Mouse (Mus musculus): Measurements from ENCODE around the gene Acaca. TPM values are rescaled to one million over a fixed set of nuclear protein-coding genes. Genes with fewer than 3 reads are reported as not detected.

Gene Acaca
- polyA plus RNA-seq (2015; fragmentation: Nextera tagmentation; extraction: Ambion mirVana) = 25.2 and 29.4 TPM in 2 replicates

- Histone ChIP-seq H3K27ac (replicated peaks) (peak within 1 kb of the TSS; percentile 89), H3K4me3 (peak within 1 kb of the TSS; percentile 91), H3K4me1 (replicated peaks) (peaks cover 33% of the 10 kb centered on the region), H3K4me2 (peak within 1 kb of the TSS; percentile 66), H3K9me3 (no peaks in the 10 kb centered on the region), H3K9ac (peak within 1 kb of the TSS; percentile 88), H3K27me3 (no peaks in the 10 kb centered on the region), H3K36me3 (peaks cover 9% of the 10 kb centered on the region; the same call in 1 of the 2 replicates)
- peak; percentile 96 for ATAC-seq (ENCODE audit: low FRiP score, low read depth)
- WGBS = under 1% methylated on average over 75 of the region's 83 CpGs
Observed at GRCm38 (mm10) chr11:84128943-84129798, at the start of gene Acaca, which contains the start of gene Tada2a. Acaca (plus strand) TSS chr11:84129672. Tada2a (minus strand) TSS chr11:84129600.

DNA sequence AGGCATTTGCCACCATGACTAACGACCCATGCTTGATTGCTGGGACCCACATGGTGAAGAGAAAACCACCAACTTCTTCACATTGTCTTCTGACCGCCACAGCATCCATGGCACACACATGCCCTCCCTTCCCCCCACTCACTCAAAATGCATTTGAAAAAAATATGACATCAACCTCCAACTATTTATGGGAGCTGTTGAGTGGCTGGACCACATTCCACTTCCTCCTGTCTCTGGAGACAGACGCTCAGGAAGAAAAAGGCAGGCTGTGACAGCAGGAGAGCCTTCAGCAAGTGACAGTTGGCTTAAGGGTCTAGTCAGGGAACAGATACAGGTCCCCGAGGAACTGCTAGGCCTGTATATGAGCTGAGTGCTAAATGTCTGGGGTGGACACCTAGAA lies 49.6 kb upstream of the Acaca start:
- no peak for ATAC-seq (ENCODE audit: low FRiP score, low read depth)
- Histone ChIP-seq H3K27ac (replicated peaks) (no peak overlapping the region), H3K27me3 (no peaks in the 10 kb centered on the region), H3K4me3 (no peak overlapping the region), H3K4me1 (replicated peaks) (no peaks in the 10 kb centered on the region), H3K9ac (no peak overlapping the region), H3K4me2 (no peak overlapping the region), H3K36me3 (peaks cover 30% of the 10 kb centered on the region), H3K9me3 (no peaks in the 10 kb centered on the region)
- 78% methylated on average over 4 of the region's 4 CpGs for WGBS

DNA sequence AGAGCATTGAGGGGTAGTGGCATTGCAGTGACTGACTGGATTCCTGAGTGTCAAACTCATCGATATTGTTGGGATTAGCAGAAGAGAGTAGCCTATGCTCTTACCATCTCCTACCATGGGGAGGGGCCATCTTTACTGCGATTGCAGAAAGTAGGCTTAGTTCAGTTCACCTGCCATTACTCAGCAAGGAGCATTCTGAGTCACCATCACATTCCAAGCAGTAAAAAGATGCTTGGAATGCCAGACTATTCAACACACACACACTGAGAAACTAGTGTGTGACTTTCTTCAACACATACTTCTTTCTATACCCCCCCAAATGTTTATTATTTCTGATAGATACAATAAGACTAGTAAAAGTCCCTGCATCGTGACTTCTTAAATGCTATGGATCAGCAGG lies 49.1 kb upstream of the Acaca start:
- Histone ChIP-seq H3K9me3 (no peaks in the 10 kb centered on the region), H3K4me1 (replicated peaks) (no peaks in the 10 kb centered on the region), H3K27ac (replicated peaks) (no peak overlapping the region), H3K4me2 (no peak overlapping the region), H3K9ac (no peak overlapping the region), H3K27me3 (no peaks in the 10 kb centered on the region), H3K36me3 (peaks cover 30% of the 10 kb centered on the region), H3K4me3 (no peak overlapping the region)
- no peak for ATAC-seq (ENCODE audit: low FRiP score, low read depth)
- WGBS = 94% methylated on average over 3 of the region's 3 CpGs

DNA sequence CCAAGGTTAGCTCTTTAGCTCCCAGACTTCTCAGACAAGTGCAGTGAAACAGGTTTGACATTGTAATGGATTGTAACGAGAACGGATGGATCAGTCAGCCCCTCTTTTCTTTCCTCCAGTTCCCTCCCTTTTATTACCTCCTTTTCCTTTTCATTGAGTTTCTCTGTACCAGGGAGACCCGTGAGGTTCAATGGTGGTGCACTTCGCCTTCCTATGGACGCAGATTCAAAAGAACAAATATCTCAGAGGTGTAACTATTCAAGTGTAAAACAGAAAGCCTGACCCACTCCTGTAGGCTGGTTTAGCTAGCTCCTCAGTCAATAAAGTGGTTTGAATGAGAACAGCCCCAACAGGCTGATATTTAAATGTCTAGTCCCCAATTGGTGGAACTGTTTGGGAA lies 47.6 kb upstream of the Acaca start:
- ATAC-seq (ENCODE audit: low FRiP score, low read depth) = no peak
- Histone ChIP-seq H3K4me3 (no peak overlapping the region), H3K27me3 (no peaks in the 10 kb centered on the region), H3K9me3 (no peaks in the 10 kb centered on the region), H3K4me1 (replicated peaks) (no peaks in the 10 kb centered on the region), H3K36me3 (peaks cover 42% of the 10 kb centered on the region), H3K27ac (replicated peaks) (no peak overlapping the region), H3K9ac (no peak overlapping the region), H3K4me2 (no peak overlapping the region)
- WGBS = 83% methylated on average over 5 of the region's 5 CpGs

GRCm38 (mm10) chr11:84090572-84090971 lies 38.9 kb upstream of the Acaca start:
- H3K9me3 ChIP-seq = no peaks in the 10 kb centered on the region
- H3K9ac ChIP-seq = no peak overlapping the region
- H3K4me1 ChIP-seq (replicated peaks) = no peaks in the 10 kb centered on the region
- WGBS = 76% methylated on average over 8 of the region's 8 CpGs
- no peak overlapping the region for H3K4me3 ChIP-seq
- H3K27ac ChIP-seq (replicated peaks) = no peak overlapping the region
- no peak overlapping the region for H3K4me2 ChIP-seq
- no peak for ATAC-seq (ENCODE audit: low FRiP score, low read depth)
- no peaks in the 10 kb centered on the region for H3K27me3 ChIP-seq
- H3K36me3 ChIP-seq = peaks cover 41% of the 10 kb centered on the region

DNA sequence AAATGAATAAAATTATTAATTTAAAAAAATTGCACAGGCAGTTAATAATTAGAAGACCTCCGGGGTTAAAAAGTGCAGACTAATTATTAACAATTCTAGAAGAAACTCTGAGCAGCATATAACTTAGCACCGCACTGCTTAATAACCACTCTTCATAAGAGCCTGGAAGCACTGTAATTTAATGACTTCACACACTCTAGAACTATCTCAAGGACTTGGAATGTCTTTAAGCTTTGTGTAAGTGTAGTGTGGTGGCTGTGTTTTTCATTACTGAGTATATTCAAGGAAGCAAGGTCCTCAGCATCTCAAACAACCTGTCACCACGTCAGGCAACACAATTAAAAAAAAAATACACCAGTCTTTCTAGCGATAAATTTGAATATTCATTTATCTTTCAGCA lies 34.4 kb upstream of the Acaca start:
- ATAC-seq (ENCODE audit: low FRiP score, low read depth) = no peak
- no peak overlapping the region for H3K4me2 ChIP-seq
- H3K27me3 ChIP-seq = no peaks in the 10 kb centered on the region
- H3K36me3 ChIP-seq = peaks cover 39% of the 10 kb centered on the region
- no peak overlapping the region for H3K4me3 ChIP-seq
- H3K9me3 ChIP-seq = no peaks in the 10 kb centered on the region
- WGBS = 87% methylated on average over 4 of the region's 4 CpGs
- H3K4me1 ChIP-seq (replicated peaks) = no peaks in the 10 kb centered on the region
- H3K27ac ChIP-seq (replicated peaks) = no peak overlapping the region
- no peak overlapping the region for H3K9ac ChIP-seq

DNA sequence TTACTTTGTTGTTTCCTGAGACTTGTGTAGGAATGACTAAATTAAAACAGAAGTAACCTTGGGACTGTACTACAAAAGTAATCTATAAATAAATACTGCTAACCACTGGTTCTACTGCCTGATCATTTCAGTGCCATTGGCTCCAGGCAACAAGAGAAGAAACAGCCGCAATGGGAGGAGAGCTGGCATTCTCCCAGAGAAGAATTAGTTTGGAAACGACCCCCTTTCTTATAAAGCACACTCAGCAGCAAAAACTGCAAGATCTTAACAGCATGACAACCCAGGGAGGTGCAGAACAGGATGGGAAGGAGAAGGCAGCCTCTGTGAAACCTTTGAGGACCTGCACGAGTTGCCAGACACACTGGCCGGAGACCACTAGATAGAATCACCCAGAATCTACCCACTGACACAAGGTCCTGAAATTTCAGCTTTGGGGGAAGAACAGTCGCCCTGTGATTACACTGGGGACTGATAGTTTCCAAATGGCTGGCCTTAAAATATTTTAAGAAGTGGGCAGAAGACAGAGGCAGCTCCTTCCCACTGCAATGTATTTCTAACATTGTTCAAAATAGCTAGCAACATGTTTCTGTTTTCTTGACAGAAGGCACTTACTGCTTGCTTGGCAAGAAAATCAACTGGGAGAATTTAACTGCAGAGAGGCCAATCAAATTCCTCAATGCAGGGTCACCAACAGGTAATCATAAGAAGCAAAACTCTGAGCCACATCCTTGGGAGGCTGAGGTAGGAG lies 32.0 kb upstream of the Acaca start:
- H3K4me2 ChIP-seq = no peak overlapping the region
- ATAC-seq (ENCODE audit: low FRiP score, low read depth) = no peak
- H3K4me3 ChIP-seq = no peak overlapping the region
- H3K9ac ChIP-seq = no peak overlapping the region
- H3K36me3 ChIP-seq = peaks cover 47% of the 10 kb centered on the region
- H3K27ac ChIP-seq (replicated peaks) = no peak overlapping the region
- H3K27me3 ChIP-seq = no peaks in the 10 kb centered on the region
- no peaks in the 10 kb centered on the region for H3K4me1 ChIP-seq (replicated peaks)
- no peaks in the 10 kb centered on the region for H3K9me3 ChIP-seq
- 73% methylated on average over 5 of the region's 5 CpGs for WGBS

DNA sequence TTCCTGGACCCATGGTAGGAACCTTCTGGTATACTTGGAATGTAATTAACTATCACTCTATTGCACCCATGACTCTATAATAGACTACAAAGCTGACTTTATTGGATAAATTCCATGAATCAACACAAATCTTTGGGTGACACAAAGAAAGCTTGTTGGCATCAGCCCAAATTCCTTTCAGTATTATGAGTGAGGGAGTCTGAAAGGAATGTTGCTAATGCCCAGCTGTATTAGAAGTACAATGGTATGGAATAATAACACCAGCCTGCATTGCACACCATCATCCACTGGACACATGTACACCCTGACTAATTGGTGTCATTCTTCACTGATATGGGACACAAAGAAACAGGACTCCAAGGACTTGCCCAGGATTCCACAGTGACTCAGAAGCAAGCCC lies 28.3 kb upstream of the Acaca start:
- no peak for ATAC-seq (ENCODE audit: low FRiP score, low read depth)
- no peak overlapping the region for H3K27ac ChIP-seq (replicated peaks)
- peaks cover 76% of the 10 kb centered on the region for H3K36me3 ChIP-seq
- H3K9me3 ChIP-seq = no peaks in the 10 kb centered on the region
- no peaks in the 10 kb centered on the region for H3K27me3 ChIP-seq
- H3K4me2 ChIP-seq = no peak overlapping the region
- H3K4me3 ChIP-seq = no peak overlapping the region
- no peak overlapping the region for H3K9ac ChIP-seq
- H3K4me1 ChIP-seq (replicated peaks) = no peaks in the 10 kb centered on the region

- Histone ChIP-seq H3K9ac (no peak overlapping the region), H3K4me1 (replicated peaks) (no peaks in the 10 kb centered on the region), H3K27me3 (no peaks in the 10 kb centered on the region), H3K27ac (replicated peaks) (no peak overlapping the region), H3K36me3 (peaks cover 87% of the 10 kb centered on the region), H3K4me3 (no peak overlapping the region), H3K4me2 (no peak overlapping the region), H3K9me3 (no peaks in the 10 kb centered on the region)
- 93% methylated on average over 6 of the region's 6 CpGs for WGBS
- no peak for ATAC-seq (ENCODE audit: low FRiP score, low read depth)
Observed at GRCm38 (mm10) chr11:84104036-84104435, 25.4 kb upstream of the Acaca start.

GRCm38 (mm10) chr11:84107137-84107536 lies 22.3 kb upstream of the Acaca start:
- no peak overlapping the region for H3K9ac ChIP-seq
- H3K4me3 ChIP-seq = no peak overlapping the region
- ATAC-seq (ENCODE audit: low FRiP score, low read depth) = no peak
- no peaks in the 10 kb centered on the region for H3K9me3 ChIP-seq
- H3K4me2 ChIP-seq = no peak overlapping the region
- no peaks in the 10 kb centered on the region for H3K4me1 ChIP-seq (replicated peaks)
- no peak overlapping the region for H3K27ac ChIP-seq (replicated peaks)
- peaks cover 79% of the 10 kb centered on the region for H3K36me3 ChIP-seq
- WGBS = 74% methylated on average over 2 of the region's 2 CpGs
- no peaks in the 10 kb centered on the region for H3K27me3 ChIP-seq

DNA sequence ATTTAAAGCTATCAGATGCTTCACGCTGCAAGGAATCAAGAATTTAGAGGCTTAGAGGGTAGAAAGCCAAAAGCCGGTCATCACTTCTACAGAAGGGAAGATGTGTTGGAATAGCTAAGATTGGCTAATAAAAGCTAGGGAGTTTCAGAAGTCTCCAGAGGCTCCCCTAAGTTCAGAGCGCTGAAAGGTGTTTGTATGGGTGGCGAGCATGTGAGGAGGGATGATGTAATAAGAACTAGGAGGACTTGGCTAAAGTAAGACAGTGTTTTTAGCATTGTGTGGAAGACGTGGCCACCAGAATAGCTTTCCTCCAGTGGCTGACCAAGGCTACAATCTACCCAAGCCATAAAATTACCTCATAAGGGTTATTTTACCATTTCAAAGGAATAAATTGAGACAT lies 15.8 kb upstream of the Acaca start:
- Histone ChIP-seq H3K9me3 (no peaks in the 10 kb centered on the region), H3K27me3 (no peaks in the 10 kb centered on the region), H3K4me2 (no peak overlapping the region), H3K4me3 (no peak overlapping the region), H3K9ac (no peak overlapping the region), H3K27ac (replicated peaks) (no peak overlapping the region), H3K4me1 (replicated peaks) (no peaks in the 10 kb centered on the region), H3K36me3 (peaks cover 51% of the 10 kb centered on the region)
- no peak for ATAC-seq (ENCODE audit: low FRiP score, low read depth)
- WGBS = 96% methylated on average over 5 of the region's 5 CpGs

DNA sequence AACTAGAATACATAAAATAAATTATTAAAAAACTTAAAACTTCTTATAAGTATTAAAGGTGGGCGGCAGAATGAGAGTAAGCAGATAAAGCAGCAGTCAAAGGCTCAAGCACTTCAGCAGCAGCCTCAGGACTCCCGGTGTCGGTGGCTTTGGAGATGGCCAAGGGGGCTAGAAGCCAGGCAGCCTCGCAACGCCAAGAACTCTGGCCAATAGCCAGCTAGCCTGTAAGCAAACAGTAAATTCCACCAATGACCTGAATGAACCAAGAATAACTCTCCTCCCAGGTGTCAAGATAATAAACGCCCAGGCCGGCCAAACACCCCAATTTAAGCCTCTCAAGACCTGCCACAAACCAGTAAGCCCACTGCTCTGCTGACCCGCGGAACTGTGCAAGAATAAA lies 13.8 kb upstream of the Acaca start:
- H3K9ac ChIP-seq = no peak overlapping the region
- H3K4me2 ChIP-seq = no peak overlapping the region
- H3K27ac ChIP-seq (replicated peaks) = no peak overlapping the region
- H3K9me3 ChIP-seq = no peaks in the 10 kb centered on the region
- H3K4me3 ChIP-seq = no peak overlapping the region
- ATAC-seq (ENCODE audit: low FRiP score, low read depth) = no peak
- H3K4me1 ChIP-seq (replicated peaks) = no peaks in the 10 kb centered on the region
- H3K27me3 ChIP-seq = no peaks in the 10 kb centered on the region
- WGBS = 76% methylated on average over 9 of the region's 9 CpGs
- peaks cover 54% of the 10 kb centered on the region for H3K36me3 ChIP-seq
